Mouse (Mus musculus) heart, postnatal 10 days (tissue): ENCODE data around the gene Tatdn3. TPM values are rescaled to one million over a fixed set of nuclear protein-coding genes. Genes with fewer than 3 reads are reported as not detected.

Source experiments
- DNase-seq, 2 experiments: peaks; one replicate each; pipeline ENCODE4 v3.0.0; 2021
- intact Hi-C: fragments of 180-260 bp; cut with DNase I; formaldehyde crosslinking; loops from one replicate; pipeline ENCODE4 v1.15.1; 2025
- total RNA-seq, 2 experiments: library from RNA; stranded (reverse); gene quantifications; 2 replicates each; pipeline ENCODE4 v1.2.3; 2021

Gene Tatdn3
- total RNA-seq, 2 experiments from 2014 or later = 20.6 to 26.8 TPM

GRCm38 (mm10) chr1:191084951-191085559 lies 22.3 kb upstream of the Tatdn3 start:
- DNase-seq = peak in 1 of 2 experiments; percentile 74
- intact Hi-C loops = no loop called here

- intact Hi-C loops = no loop called here
- DNase-seq = no peak
These were observed 20.5 kb upstream of the Tatdn3 start for GRCm38 (mm10) chr1:191083230-191083629.

GRCm38 (mm10) chr1:191075199-191075883 lies 12.6 kb upstream of the Tatdn3 start:
- peak; percentile 74 to 82 for DNase-seq
- intact Hi-C loops = loop anchor here (2.0 to 10.0 kb wide), 3 partner anchors 73 to 199 kb away; no protein-coding TSS in a partner anchor

GRCm38 (mm10) chr1:191073486-191073885 lies 10.8 kb upstream of the Tatdn3 start:
- intact Hi-C loops = loop anchor here (10.0 kb wide), 1 partner anchor 201 kb away; no protein-coding TSS in a partner anchor

GRCm38 (mm10) chr1:191073001-191073400 lies 10.3 kb upstream of the Tatdn3 start:
- peak; percentile 64 to 65 for DNase-seq
- intact Hi-C loops = loop anchor here (10.0 kb wide), 1 partner anchor 202 kb away; no protein-coding TSS in a partner anchor

More at GRCm38 (mm10) chr1:191073486-191073885, 10.8 kb upstream of the Tatdn3 start:
- DNase-seq = no peak

DNA sequence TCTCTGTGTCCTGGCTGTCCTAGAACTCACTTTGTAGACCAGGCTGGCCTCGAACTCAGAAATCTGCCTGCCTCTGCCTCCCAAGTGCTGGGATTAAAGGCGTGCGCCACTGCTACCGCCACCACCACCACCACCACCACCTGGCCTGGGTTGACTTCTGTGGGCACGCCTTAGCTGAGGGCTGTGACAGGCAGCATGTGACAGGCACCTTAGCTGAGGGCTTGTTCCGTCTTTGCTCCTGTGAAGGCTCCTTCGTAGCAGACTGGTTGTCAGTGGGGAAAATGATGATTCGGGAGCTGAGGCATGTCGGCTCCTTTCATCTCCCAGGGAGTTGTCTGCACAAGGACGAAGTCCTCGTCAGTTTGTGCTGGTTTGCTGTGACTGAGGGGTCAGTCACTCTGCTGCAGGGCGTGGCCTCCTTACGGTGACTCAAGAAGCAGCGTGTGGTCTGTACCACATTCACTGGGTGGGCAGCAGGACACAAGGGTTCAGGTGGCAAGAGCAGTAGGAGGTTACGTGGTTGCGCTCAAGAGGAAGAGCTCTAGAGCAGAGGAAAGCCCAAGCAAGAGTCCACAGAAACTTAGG lies 9.7 kb upstream of the Tatdn3 start:
- DNase-seq = no peak
- intact Hi-C loops = loop anchor here (10.0 kb wide), 1 partner anchor 202 kb away; no protein-coding TSS in a partner anchor

- DNase-seq = no peak
- intact Hi-C loops = loop anchor here (10.0 kb wide), 1 partner anchor 203 kb away; no protein-coding TSS in a partner anchor
These were observed 8.9 kb upstream of the Tatdn3 start for GRCm38 (mm10) chr1:191071613-191072012.

DNA sequence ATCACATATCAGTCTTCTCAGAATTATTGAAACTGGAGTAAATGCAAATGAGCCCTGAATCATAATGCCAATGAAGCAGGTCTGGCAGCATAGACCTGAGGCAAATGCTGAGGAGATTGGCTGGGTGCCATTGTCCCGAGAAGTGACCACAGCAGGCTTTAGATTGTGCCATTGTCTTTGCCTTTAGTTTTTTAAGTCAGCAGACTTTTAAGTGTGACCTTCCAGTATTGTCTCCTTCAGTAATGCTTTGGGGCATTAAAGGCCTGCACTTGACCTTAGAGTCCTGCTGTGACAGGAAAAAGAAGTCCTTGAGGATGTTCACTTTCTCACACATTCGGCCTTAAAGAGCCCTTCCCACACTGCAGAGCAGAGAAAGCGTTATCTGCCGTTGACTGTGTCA lies 7.5 kb upstream of the Tatdn3 start:
- intact Hi-C loops = loop anchor here (10.0 kb wide), 1 partner anchor 205 kb away; no protein-coding TSS in a partner anchor

GRCm38 (mm10) chr1:191068377-191068776 lies 5.6 kb upstream of the Tatdn3 start:
- no peak for DNase-seq
- intact Hi-C loops = no loop called here

More for the DNA sequence above, 7.5 kb upstream of the Tatdn3 start:
- DNase-seq = no peak

GRCm38 (mm10) chr1:191065188-191065587 lies 2.5 kb upstream of the Tatdn3 start:
- intact Hi-C loops = no loop called here
- no peak for DNase-seq

- intact Hi-C loops = no loop called here
- no peak for DNase-seq
These were observed 1.8 kb upstream of the Tatdn3 start for GRCm38 (mm10) chr1:191064535-191064934.

GRCm38 (mm10) chr1:191063700-191064099 lies 968 bp upstream of the Tatdn3 start:
- no peak for DNase-seq
- intact Hi-C loops = no loop called here

DNA sequence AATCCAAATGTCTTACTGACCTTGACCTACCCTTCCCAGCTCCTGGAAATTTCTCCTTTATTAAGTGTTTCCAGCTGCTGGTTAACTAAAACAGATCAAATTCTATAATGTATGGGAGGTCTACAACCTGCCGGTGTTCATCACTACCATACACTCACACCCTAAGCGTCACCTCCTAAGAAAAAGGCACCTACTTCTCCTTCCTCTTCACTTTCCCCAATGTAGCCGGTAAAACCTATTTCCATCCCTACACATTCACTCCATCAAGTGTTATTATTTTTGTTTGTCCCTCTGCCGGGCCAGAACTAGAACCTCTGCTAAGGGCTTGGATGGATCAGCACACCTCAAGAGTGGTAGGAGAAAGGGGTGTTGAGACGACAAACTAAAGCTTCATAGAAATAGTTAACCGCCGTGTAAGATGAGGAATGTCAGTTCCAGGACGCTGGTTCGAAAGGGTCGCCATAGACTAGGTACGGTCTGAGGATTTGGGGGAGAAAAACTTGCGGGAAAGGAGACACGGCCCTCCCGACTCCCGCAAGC lies 421 bp downstream of the Tatdn3 start:
- intact Hi-C loops = loop anchor here (1.0 kb wide), 1 partner anchor 35 kb away; no protein-coding TSS in a partner anchor
- DNase-seq = no peak

DNA sequence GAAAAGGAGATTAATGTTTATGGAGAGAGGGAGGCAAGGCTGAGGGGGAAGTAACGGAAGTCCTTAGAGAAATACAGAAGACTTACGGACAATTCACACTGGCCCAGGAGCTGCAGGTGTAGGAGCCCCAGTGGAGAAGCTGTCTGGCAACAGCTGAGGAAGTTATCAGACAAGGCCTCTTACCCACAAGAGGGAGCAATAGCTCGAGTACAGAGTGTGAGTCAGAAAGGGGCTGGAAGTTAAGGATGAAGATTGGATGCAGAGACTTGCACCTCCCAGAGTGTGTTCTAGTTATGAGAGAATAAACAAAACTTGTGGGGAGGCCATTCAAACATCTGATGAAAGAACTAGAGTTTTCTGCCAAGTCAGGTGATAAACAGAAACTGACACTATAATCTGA lies 5.3 kb downstream of the Tatdn3 start:
- intact Hi-C loops = no loop called here
- DNase-seq = no peak

DNA sequence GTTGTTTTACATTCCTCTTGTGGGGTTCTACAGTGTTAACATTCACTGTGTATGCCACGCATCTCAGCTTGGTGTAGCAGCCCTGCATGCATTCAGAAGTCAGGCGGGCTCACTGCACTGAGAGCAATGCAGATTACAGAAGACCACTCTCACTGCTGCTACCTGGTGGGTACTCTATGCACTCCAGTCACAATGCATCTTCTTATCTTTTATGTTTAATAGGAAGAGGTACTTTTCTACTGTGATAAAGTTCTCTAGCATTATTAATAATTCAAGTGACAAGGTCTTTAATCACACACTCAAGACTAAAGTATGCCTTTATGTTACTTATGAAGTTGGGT lies 7.2 kb downstream of the Tatdn3 start:
- intact Hi-C loops = no loop called here
- no peak for DNase-seq

DNA sequence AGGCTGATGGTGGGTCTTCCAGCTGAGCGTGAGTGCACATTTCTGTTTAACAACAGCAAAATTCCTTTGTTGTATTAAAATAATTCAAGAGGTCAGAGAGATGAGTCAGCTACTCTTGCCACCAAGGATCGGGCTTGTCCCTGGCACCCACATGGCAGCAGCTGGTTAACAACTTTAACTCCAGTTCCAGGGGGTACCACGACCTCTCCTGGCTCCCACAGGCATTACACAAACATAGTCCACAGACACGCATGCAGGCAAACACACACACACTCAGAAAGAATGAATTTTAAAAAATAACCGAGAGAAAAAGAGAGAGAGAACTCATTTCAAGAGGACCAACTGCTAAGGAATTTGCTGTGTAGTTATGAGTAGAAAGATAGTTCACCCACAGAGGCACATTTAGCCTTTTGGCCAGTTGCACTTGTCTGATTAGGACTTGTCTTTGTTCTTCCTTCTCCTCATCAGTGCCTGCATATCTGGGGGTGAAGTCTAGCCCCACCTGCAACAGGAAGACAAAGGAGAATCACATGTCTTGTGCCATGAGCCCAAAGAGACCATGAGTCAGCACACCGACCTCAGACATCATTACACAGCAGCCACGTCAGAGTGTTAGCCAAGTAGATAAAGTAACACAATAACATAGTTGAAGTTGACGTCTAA lies 7.7 kb downstream of the Tatdn3 start:
- intact Hi-C loops = no loop called here
- no peak for DNase-seq

GRCm38 (mm10) chr1:191053555-191053954 lies 9.2 kb downstream of the Tatdn3 start:
- intact Hi-C loops = no loop called here
- DNase-seq = no peak

DNA sequence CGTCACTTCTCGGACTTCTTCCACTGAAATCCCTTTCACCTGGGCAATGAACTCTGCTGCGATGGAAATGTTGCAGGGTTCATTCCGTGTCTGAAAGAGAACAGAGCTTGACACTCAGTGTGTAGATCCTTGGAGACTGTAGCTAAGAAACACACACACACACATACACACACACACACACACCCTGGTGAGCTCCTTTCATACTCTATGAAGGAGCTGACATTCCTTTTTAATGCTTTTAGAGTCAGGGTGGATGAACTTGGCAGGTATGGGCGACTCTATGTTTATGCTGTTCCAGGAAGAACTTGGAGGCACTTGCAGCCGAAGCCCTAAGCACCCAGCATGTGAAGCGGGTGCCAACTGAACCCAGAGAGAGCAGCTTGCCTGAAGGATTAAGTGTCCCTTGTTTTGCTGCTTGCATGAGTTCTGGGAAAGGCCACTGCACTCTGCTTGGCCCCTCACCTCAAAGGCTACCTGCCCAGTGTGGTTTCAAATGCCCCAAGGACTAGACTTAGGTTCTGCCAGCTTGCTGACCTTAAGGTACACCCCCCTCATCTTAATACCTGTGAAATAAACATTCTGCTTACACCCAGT lies 16.4 kb downstream of the Tatdn3 start:
- no peak for DNase-seq
- intact Hi-C loops = no loop called here

GRCm38 (mm10) chr1:191045264-191045663 lies 17.5 kb downstream of the Tatdn3 start:
- intact Hi-C loops = no loop called here
- DNase-seq = no peak

DNA sequence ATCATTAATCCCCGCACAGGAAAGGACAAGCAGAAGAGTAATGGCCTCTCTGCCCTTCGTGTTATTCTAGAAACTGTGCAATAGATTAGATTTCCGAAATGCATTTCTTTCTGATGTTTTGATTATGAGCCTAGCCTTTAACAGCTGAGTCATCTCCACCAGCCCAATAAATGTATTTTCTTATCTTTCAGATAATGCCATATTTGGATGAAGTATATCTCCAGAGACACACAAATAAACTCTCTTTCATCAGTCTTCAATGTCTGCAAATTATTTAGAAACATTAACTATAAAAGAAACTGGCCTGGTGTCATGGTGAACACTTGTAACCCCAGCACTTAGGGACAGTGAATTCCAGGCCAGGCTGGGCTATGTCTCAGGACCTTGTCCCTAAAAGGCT lies 20.0 kb downstream of the Tatdn3 start:
- intact Hi-C loops = no loop called here
- no peak for DNase-seq
